Mouse (Mus musculus): ENCODE data around the gene Lcor. TPM values are rescaled to one million over a fixed set of nuclear protein-coding genes. Genes with fewer than 3 reads are reported as not detected.

Gene Lcor
- polyA plus RNA-seq, 1 experiment: 0.19 TPM

- no peaks in the 10 kb centered on the region for H3K9me3 ChIP-seq
- TF ChIP-seq FLI1 (IDR thresholded peaks at IDR 0.05; ENCODE audit: low read length) (no peak), GATA1 (IDR thresholded peaks at IDR 0.05; ENCODE audit: borderline replicate concordance, low read length) (no peak)
- H3K36me3 ChIP-seq (replicated peaks; ENCODE audit: low read length): peaks cover 82% of the 10 kb centered on the region
- no peak overlapping the region for H3K4me3 ChIP-seq (replicated peaks)
- H3K27me3 ChIP-seq (replicated peaks): no peaks in the 10 kb centered on the region
- H3K4me1 ChIP-seq: peaks cover 7% of the 10 kb centered on the region; the same call in 1 of the 2 replicates
Observed at GRCm38 (mm10) chr19:41582918-41583514, 100.6 kb downstream of the Lcor start.

- Histone ChIP-seq H3K27me3 (replicated peaks) (no peaks in the 10 kb centered on the region), H3K4me3 (replicated peaks) (no peak overlapping the region), H3K36me3 (replicated peaks; ENCODE audit: low read length) (peaks cover 69% of the 10 kb centered on the region), H3K4me1 (peaks cover 7% of the 10 kb centered on the region; the same call in 1 of the 2 replicates), H3K9me3 (no peaks in the 10 kb centered on the region)
- no peak for TF ChIP-seq FLI1 (IDR thresholded peaks at IDR 0.05; ENCODE audit: low read length)
- TF ChIP-seq GATA1 (IDR thresholded peaks at IDR 0.05; ENCODE audit: borderline replicate concordance, low read length): no peak
Observed at GRCm38 (mm10) chr19:41586752-41587151, 104.3 kb downstream of the Lcor start.

- Histone ChIP-seq H3K36me3 (replicated peaks; ENCODE audit: low read length) (peaks cover 60% of the 10 kb centered on the region), H3K4me3 (replicated peaks) (no peak overlapping the region), H3K4me1 (peaks cover 7% of the 10 kb centered on the region; the same call in 1 of the 2 replicates), H3K9me3 (no peaks in the 10 kb centered on the region), H3K27me3 (replicated peaks) (no peaks in the 10 kb centered on the region)
- no peak for TF ChIP-seq GATA1 (IDR thresholded peaks at IDR 0.05; ENCODE audit: borderline replicate concordance, low read length)
- no peak for TF ChIP-seq FLI1 (IDR thresholded peaks at IDR 0.05; ENCODE audit: low read length)
Observed at GRCm38 (mm10) chr19:41587431-41588222, 105.2 kb downstream of the Lcor start.

GRCm38 (mm10) chr19:41589026-41589425 lies 106.6 kb downstream of the Lcor start:
- peaks cover 1% of the 10 kb centered on the region; the same call in 1 of the 2 replicates for H3K4me1 ChIP-seq
- H3K27me3 ChIP-seq (replicated peaks): no peaks in the 10 kb centered on the region
- no peaks in the 10 kb centered on the region for H3K9me3 ChIP-seq
- H3K36me3 ChIP-seq (replicated peaks; ENCODE audit: low read length): peaks cover 50% of the 10 kb centered on the region
- no peak overlapping the region for H3K4me3 ChIP-seq (replicated peaks)
- TF ChIP-seq GATA1 (IDR thresholded peaks at IDR 0.05; ENCODE audit: borderline replicate concordance, low read length) (no peak), FLI1 (IDR thresholded peaks at IDR 0.05; ENCODE audit: low read length) (no peak)

GRCm38 (mm10) chr19:41589681-41590080 lies 107.2 kb downstream of the Lcor start:
- H3K27me3 ChIP-seq (replicated peaks): no peaks in the 10 kb centered on the region
- H3K9me3 ChIP-seq: no peaks in the 10 kb centered on the region
- H3K4me3 ChIP-seq (replicated peaks): no peak overlapping the region
- H3K36me3 ChIP-seq (replicated peaks; ENCODE audit: low read length): peaks cover 43% of the 10 kb centered on the region
- no peaks in the 10 kb centered on the region for H3K4me1 ChIP-seq
- TF ChIP-seq GATA1 (IDR thresholded peaks at IDR 0.05; ENCODE audit: borderline replicate concordance, low read length) (no peak), FLI1 (IDR thresholded peaks at IDR 0.05; ENCODE audit: low read length) (no peak)

GRCm38 (mm10) chr19:41591808-41592207 lies 109.4 kb downstream of the Lcor start:
- TF ChIP-seq FLI1 (IDR thresholded peaks at IDR 0.05; ENCODE audit: low read length) (no peak), GATA1 (IDR thresholded peaks at IDR 0.05; ENCODE audit: borderline replicate concordance, low read length) (no peak)
- H3K36me3 ChIP-seq (replicated peaks; ENCODE audit: low read length): peaks cover 25% of the 10 kb centered on the region
- H3K4me3 ChIP-seq (replicated peaks): no peak overlapping the region
- peaks cover 4% of the 10 kb centered on the region for H3K4me1 ChIP-seq
- no peaks in the 10 kb centered on the region for H3K27me3 ChIP-seq (replicated peaks)
- no peaks in the 10 kb centered on the region for H3K9me3 ChIP-seq

- peaks cover 3% of the 10 kb centered on the region for H3K36me3 ChIP-seq (replicated peaks; ENCODE audit: low read length)
- H3K4me3 ChIP-seq (replicated peaks): peak overlapping the region; percentile 0
- no peak for TF ChIP-seq FLI1 (IDR thresholded peaks at IDR 0.05; ENCODE audit: low read length)
- TF ChIP-seq GATA1 (IDR thresholded peaks at IDR 0.05; ENCODE audit: borderline replicate concordance, low read length): no peak
- H3K27me3 ChIP-seq (replicated peaks): peaks cover 31% of the 10 kb centered on the region
- no peaks in the 10 kb centered on the region for H3K9me3 ChIP-seq
- H3K4me1 ChIP-seq: peaks cover 15% of the 10 kb centered on the region
Observed at GRCm38 (mm10) chr19:41597170-41597894, 114.9 kb downstream of the Lcor start.

- Histone ChIP-seq H3K4me3 (replicated peaks) (no peak overlapping the region), H3K27me3 (replicated peaks) (peaks cover 54% of the 10 kb centered on the region), H3K4me1 (peaks cover 15% of the 10 kb centered on the region), H3K9me3 (no peaks in the 10 kb centered on the region), H3K36me3 (replicated peaks; ENCODE audit: low read length) (no peaks in the 10 kb centered on the region)
- TF ChIP-seq GATA1 (IDR thresholded peaks at IDR 0.05; ENCODE audit: borderline replicate concordance, low read length) (no peak), FLI1 (IDR thresholded peaks at IDR 0.05; ENCODE audit: low read length) (no peak)
Observed at GRCm38 (mm10) chr19:41600647-41601046, 118.2 kb downstream of the Lcor start.

GRCm38 (mm10) chr19:41606208-41606987 lies 124.0 kb downstream of the Lcor start:
- Histone ChIP-seq H3K4me1 (no peaks in the 10 kb centered on the region), H3K9me3 (peaks cover 29% of the 10 kb centered on the region), H3K27me3 (replicated peaks) (peaks cover 68% of the 10 kb centered on the region), H3K4me3 (replicated peaks) (no peak overlapping the region), H3K36me3 (replicated peaks; ENCODE audit: low read length) (no peaks in the 10 kb centered on the region)
- no peak for TF ChIP-seq FLI1 (IDR thresholded peaks at IDR 0.05; ENCODE audit: low read length)
- no peak for TF ChIP-seq GATA1 (IDR thresholded peaks at IDR 0.05; ENCODE audit: borderline replicate concordance, low read length)

Data from megakaryocyte, embryonic 14.5 days (primary cell).